Mouse (Mus musculus) forebrain, embryonic 13.5 days (tissue): ENCODE data around the gene Zbtb20. TPM values are rescaled to one million over a fixed set of nuclear protein-coding genes. Genes with fewer than 3 reads are reported as not detected.
A peak's percentile ranks its signal among the peaks of the same experiment; 100 is the strongest.
"Not testable (repeated sequence)": the region's sequence is repeated elsewhere in the genome, so short reads cannot be mapped to it uniquely, and the experiment has no call there.

Source experiments
- ATAC-seq: fragments of 200-750 bp; cut with Nextera tagmentation; 2 replicates; pipeline ENCODE4 v1.8.0; 2017
- H3K27ac ChIP-seq: fragments of 300-500 bp; sonication (generic); 2 replicates; pipeline ENCODE4 v1.5.1; 2015; ENCODE audit warnings: inconsistent platforms, mild to moderate bottlenecking, moderate library complexity
- H3K27me3 ChIP-seq: fragments of 300-500 bp; sonication (generic); 2 replicates; pipeline ENCODE4 v1.6.1; 2015; ENCODE audit warnings: mild to moderate bottlenecking, inconsistent platforms
- H3K36me3 ChIP-seq: fragments of 300-500 bp; sonication (generic); 2 replicates; pipeline ENCODE4 v1.6.1; 2015; ENCODE audit warnings: mild to moderate bottlenecking, inconsistent platforms; ENCODE audit not compliant: poor library complexity, severe bottlenecking
- H3K4me1 ChIP-seq: fragments of 300-500 bp; sonication (generic); 2 replicates; pipeline ENCODE4 v1.6.1; 2015; ENCODE audit warnings: inconsistent platforms
- H3K4me2 ChIP-seq: fragments of 300-500 bp; sonication (generic); 2 replicates; pipeline ENCODE4 v1.6.1; 2015; ENCODE audit warnings: inconsistent platforms, mild to moderate bottlenecking, moderate library complexity
- H3K4me3 ChIP-seq: fragments of 300-500 bp; sonication (generic); 2 replicates; pipeline ENCODE4 v1.5.1; 2015; ENCODE audit warnings: mild to moderate bottlenecking, inconsistent platforms
- H3K9ac ChIP-seq: fragments of 300-500 bp; sonication (generic); 2 replicates; pipeline ENCODE4 v1.6.1; 2015; ENCODE audit warnings: mild to moderate bottlenecking, inconsistent platforms
- H3K9me3 ChIP-seq: fragments of 300-500 bp; sonication (generic); replicated peaks from 2 replicates; pipeline ENCODE4 v1.6.1; 2016; ENCODE audit warnings: inconsistent platforms
- WGBS: fragments of 180-500 bp; shearing (Covaris S2); methylation state at CpG from one replicate; pipeline ENCODE4 v1.1.7; 2015; 5-methylcytosine and 5-hydroxymethylcytosine counted together
- polyA plus RNA-seq: library from polyadenylated mRNA; unstranded; fragments of >200 nt; fragmentation: Nextera tagmentation; extraction: Ambion mirVana; gene quantifications from 2 replicates; pipeline ENCODE4 v1.2.1, GENCODE M21; 2015

Zbtb20 gene
- polyA plus RNA-seq, 1 experiment from 2014 or later = 79.7 TPM

DNA sequence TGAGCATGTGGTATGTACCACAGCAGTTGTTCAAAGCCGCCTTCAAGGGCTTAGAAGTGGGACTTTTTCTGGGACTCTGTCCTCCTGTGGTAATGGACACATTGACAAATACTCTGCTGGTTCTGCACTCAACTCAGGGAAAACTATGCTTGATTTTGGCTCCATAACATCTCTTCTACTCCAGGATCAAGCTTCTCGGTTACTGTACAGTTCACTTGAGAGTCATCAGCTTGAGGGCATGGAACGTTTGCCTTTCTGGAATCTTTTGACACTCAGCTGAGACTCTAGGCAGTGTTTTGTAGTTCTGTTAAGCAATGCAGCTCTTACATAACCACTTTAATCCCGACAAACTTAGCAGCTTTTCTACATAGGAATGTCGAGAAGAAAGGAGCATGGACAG is 36.1 kb downstream of the Zbtb20 start:
- no peak overlapping the region for H3K9ac ChIP-seq
- no peak overlapping the region for H3K4me2 ChIP-seq
- H3K4me3 ChIP-seq = no peak overlapping the region
- WGBS = 71% methylated on average over 5 of the region's 5 CpGs
- H3K36me3 ChIP-seq = no peaks in the 10 kb centered on the region
- ATAC-seq = no peak
- H3K9me3 ChIP-seq = no peaks in the 10 kb centered on the region
- no peak overlapping the region for H3K27ac ChIP-seq
- peaks cover 30% of the 10 kb centered on the region for H3K4me1 ChIP-seq
- no peaks in the 10 kb centered on the region for H3K27me3 ChIP-seq

DNA sequence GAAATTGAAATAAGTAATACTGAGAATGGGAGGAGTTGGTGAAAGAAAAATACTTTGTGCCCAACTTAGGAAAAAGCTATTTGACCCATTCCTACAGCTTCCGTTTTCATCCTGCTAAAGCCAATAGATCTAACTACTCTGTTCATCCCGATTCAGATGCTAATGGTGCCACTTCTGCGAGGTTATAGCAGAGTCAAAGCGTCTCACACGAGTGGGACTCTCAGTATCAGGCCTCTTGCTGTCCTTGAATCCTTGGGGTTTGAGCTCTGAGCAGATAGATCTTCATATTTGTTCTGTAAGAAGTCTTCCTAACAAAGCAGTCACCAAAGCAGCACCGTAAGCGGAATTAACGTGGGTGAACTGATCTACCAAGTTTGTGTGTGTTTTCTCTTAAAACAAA is 37.6 kb downstream of the Zbtb20 start:
- H3K4me1 ChIP-seq = peaks cover 23% of the 10 kb centered on the region
- no peaks in the 10 kb centered on the region for H3K27me3 ChIP-seq
- no peak overlapping the region for H3K9ac ChIP-seq
- no peak overlapping the region for H3K4me3 ChIP-seq
- no peaks in the 10 kb centered on the region for H3K36me3 ChIP-seq
- peak overlapping the region; percentile 17; the same call in 1 of the 2 replicates for H3K27ac ChIP-seq
- no peak for ATAC-seq
- WGBS = 60% methylated on average over 8 of the region's 8 CpGs
- no peaks in the 10 kb centered on the region for H3K9me3 ChIP-seq
- H3K4me2 ChIP-seq = no peak overlapping the region

DNA sequence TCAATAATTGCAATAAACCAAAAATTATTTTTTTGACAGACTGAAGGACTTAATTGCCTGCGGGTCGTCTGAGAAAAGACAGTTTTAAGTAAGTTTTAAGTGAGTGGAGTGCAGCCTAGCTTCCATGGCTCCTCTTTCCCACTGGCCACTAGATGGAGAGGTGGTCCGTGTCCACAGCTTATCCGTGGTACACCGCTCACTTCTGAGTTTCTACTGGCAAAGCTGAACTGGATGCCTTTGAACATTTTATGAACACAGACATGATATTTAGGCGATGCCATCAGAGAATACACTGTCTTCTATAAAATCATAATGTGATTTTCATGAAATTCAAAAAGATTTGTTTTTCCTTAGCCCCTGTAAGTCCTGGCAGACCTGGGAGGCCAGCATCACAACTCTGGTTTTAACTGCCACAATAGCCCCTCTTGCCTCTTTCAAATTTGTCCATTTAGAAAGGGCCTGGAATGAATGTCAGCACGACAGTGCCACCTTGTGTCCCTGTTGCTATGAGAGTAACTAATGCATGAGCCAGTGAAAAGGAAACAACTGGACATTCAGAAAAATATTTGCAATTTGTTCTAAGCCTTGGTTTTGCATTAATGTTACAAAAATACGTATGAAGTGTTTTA is 38.9 kb downstream of the Zbtb20 start:
- WGBS = 38% methylated on average over 8 of the region's 8 CpGs
- Histone ChIP-seq H3K27ac (no peak overlapping the region), H3K9me3 (no peaks in the 10 kb centered on the region), H3K4me2 (no peak overlapping the region), H3K9ac (no peak overlapping the region), H3K36me3 (no peaks in the 10 kb centered on the region), H3K4me1 (peaks cover 23% of the 10 kb centered on the region), H3K27me3 (no peaks in the 10 kb centered on the region), H3K4me3 (no peak overlapping the region)
- ATAC-seq = peak; percentile 88

DNA sequence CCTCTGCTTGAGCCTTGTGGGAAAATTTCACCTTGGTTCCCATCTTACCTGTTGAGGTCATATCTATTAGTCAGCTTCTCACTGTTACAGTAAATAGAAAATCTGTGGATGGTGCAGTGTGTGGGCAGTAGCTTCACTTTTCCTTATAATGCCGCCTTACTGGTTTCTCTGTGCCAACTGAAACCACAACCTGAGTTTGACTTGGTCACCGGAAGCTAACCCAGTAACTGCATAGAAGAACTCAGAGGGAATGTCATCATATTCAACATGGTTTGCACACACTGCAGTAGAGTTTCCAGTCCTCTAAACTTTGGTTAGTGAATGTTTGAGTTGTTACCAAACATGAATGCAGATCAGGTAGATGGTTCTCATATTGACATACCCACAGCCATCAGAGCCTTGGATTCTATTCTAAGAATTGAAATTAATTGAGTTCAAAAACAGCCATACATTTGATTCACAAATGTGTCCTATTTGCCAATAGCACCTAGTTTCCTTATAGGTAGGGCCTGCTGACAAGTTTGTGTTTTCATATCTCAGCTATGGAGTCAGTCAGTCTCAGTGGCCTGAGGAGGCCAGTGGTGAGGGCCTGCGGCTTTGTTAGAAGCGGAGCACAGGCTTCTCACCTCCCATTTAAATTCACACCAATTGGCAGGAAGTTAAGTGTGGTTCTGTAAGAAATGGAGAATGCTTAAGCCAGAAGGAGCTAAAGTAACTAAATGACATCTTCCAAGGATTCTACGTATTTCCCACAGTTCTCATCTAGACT is 44.5 kb downstream of the Zbtb20 start:
- no peak for ATAC-seq
- no peak overlapping the region for H3K9ac ChIP-seq
- 89% methylated on average over 5 of the region's 5 CpGs for WGBS

DNA sequence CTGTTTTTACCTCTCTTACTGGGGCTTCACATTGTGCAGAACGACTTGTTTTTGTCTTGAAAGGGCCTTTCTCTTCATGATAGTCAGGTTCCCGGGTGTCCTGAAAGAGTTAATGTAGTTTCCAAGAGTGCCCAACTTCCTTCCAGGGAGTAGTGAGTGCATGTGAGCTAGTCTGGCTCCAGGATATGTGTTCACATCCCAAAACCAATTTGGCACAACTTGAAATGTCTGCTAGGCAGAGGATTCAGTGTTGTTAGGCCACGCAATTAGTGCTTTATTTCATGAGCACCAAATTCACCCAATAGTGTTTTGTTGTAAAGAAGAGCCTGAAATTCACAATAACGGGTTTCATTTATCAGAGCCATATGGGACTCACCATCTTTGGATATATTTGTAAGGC is 45.8 kb downstream of the Zbtb20 start:
- no peak overlapping the region for H3K9ac ChIP-seq
- peaks cover 10% of the 10 kb centered on the region; the same call in 1 of the 2 replicates for H3K4me1 ChIP-seq
- peak overlapping the region; percentile 25; the same call in 1 of the 2 replicates for H3K27ac ChIP-seq
- no peaks in the 10 kb centered on the region for H3K36me3 ChIP-seq
- no peaks in the 10 kb centered on the region for H3K27me3 ChIP-seq
- ATAC-seq = no peak; the same call in 1 of the 2 replicates
- no peak overlapping the region for H3K4me3 ChIP-seq
- H3K9me3 ChIP-seq = no peaks in the 10 kb centered on the region
- no peak overlapping the region for H3K4me2 ChIP-seq
- 44% methylated on average over 4 of the region's 4 CpGs for WGBS

More for the DNA sequence above, 44.5 kb downstream of the Zbtb20 start:
- Histone ChIP-seq H3K27me3 (no peaks in the 10 kb centered on the region), H3K27ac (no peak overlapping the region), H3K9me3 (no peaks in the 10 kb centered on the region), H3K4me1 (peaks cover 10% of the 10 kb centered on the region; the same call in 1 of the 2 replicates), H3K4me2 (no peak overlapping the region), H3K4me3 (no peak overlapping the region), H3K36me3 (no peaks in the 10 kb centered on the region)

DNA sequence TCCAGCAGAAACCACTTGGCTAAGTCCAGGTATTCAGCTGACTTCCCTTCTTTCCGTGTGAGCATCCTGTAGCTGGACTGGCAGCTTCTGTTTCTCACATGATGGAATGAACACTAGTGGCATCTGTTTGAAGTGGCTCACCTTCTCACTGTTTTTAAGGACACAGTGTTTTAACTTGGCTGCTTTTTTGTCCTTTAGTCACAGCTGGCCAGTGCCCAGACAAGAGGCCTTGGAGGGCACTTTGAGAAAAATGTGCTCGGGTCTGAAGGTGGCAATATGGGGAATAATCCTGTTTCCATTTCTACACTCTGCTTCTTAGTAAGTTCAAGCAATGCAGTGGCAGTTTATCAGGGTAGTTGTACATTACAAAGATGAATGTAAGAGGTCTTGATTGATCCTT is 62.5 kb downstream of the Zbtb20 start:
- Histone ChIP-seq H3K27ac (no peak overlapping the region), H3K27me3 (no peaks in the 10 kb centered on the region), H3K36me3 (no peaks in the 10 kb centered on the region), H3K4me1 (0 out of 2 replicates have a peak, but pooled peaks cover 4% of the 10 kb centered on the region), H3K9ac (no peak overlapping the region), H3K9me3 (0 out of 2 replicates have a peak, but pooled peaks cover 3% of the 10 kb centered on the region), H3K4me3 (no peak overlapping the region), H3K4me2 (no peak overlapping the region)
- no peak for ATAC-seq
- 76% methylated on average over 2 of the region's 2 CpGs for WGBS

DNA sequence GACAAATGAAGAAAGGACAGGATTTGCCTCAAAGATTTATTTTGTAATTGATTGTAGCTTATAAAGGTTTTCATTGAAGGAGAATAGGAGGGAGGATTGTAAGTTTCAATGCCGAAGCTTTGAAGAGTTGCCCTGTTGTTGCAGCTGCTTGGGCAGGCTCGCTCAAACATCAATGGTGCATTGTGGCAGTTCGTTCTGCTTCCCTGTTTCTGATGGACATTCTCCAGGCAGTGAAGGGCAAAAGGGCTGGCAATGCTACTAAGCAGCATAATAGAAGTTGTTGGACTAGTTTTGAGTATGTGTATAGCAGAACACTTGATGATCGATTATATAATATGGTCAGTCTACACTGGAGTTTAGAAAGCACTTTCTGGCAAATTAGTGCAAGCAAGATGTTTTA is 71.3 kb downstream of the Zbtb20 start:
- Histone ChIP-seq H3K27ac (no peak overlapping the region), H3K4me2 (no peak overlapping the region), H3K27me3 (no peaks in the 10 kb centered on the region), H3K9ac (no peak overlapping the region), H3K9me3 (0 out of 2 replicates have a peak, but pooled peaks cover 2% of the 10 kb centered on the region), H3K36me3 (no peaks in the 10 kb centered on the region), H3K4me1 (peaks cover 8% of the 10 kb centered on the region; the same call in 1 of the 2 replicates), H3K4me3 (no peak overlapping the region)
- no peak for ATAC-seq
- WGBS = 13% methylated on average over 4 of the region's 4 CpGs

DNA sequence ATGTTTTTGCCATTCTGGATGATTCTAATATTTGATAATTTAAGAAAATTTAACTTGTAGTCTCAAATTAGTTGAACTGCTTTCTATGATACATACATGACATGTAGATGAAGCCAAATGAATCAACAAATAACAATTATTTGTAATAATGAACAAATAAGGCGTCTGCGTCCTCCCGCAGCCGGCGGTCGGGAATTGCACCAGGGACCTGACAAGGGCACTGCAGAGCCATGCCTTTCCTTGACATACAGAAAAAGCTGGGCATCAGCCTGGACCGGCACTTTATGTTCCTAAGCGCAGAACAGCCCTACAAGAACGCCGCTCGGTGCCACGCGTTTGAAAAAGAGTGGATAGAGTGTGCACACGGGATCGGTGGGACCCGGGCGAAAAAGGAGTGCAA is 79.7 kb downstream of the Zbtb20 start:
- H3K36me3 ChIP-seq, H3K4me1 ChIP-seq, H3K9me3 ChIP-seq, H3K4me3 ChIP-seq, H3K27me3 ChIP-seq, H3K27ac ChIP-seq, H3K9ac ChIP-seq, H3K4me2 ChIP-seq, ATAC-seq: not testable (repeated sequence)
- WGBS = 96% methylated on average over 17 of the region's 17 CpGs

DNA sequence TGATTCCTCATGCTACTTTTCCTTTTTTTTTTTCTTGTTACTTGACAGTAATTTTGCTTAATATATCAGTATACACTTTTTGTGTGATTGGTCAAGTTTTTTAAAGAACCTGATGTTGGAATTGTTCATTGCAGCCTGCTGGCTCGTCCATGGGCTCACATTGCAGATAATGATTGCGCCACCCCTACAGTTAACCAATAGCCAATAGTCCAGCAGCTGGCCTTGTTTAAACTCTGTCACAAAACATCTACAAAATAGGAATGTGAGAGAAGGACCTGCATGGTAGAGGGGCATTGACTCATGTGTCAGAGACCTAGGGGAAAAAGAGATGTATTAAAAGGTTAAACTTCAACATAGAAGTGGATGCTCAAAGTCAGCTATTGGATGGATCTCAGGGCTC is 97.2 kb downstream of the Zbtb20 start:
- Histone ChIP-seq H3K4me2 (no peak overlapping the region), H3K9ac (no peak overlapping the region), H3K9me3 (no peaks in the 10 kb centered on the region), H3K27me3 (no peaks in the 10 kb centered on the region), H3K4me1 (no peaks in the 10 kb centered on the region), H3K4me3 (no peak overlapping the region), H3K36me3 (no peaks in the 10 kb centered on the region), H3K27ac (no peak overlapping the region)
- WGBS = 93% methylated on average over 2 of the region's 2 CpGs
- ATAC-seq = no peak

DNA sequence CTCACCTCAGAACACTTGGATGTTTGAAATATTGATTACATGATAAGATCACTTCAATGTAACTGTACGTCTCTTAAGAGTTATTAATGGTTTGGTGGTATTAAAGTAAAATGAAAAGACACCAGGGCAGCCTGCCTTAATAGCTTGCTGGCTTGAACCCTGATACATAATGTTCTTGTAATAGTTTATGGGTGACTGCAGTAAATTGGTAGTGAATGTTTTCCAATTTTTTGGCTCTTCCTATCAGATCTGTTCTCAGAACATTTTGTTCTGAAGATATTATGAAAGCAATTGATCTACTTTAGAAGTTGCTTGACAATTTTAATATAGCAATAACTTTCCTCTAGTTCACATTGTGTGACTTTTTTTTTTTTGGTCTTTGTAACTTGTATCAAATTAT is 123.2 kb downstream of the Zbtb20 start:
- no peak overlapping the region for H3K4me3 ChIP-seq
- no peak overlapping the region for H3K9ac ChIP-seq
- no peaks in the 10 kb centered on the region for H3K4me1 ChIP-seq
- no peak overlapping the region for H3K27ac ChIP-seq
- H3K9me3 ChIP-seq = no peaks in the 10 kb centered on the region
- no peaks in the 10 kb centered on the region for H3K27me3 ChIP-seq
- 91% methylated on average over 1 of the region's 1 CpGs for WGBS
- H3K4me2 ChIP-seq = no peak overlapping the region
- no peaks in the 10 kb centered on the region for H3K36me3 ChIP-seq
- no peak for ATAC-seq

DNA sequence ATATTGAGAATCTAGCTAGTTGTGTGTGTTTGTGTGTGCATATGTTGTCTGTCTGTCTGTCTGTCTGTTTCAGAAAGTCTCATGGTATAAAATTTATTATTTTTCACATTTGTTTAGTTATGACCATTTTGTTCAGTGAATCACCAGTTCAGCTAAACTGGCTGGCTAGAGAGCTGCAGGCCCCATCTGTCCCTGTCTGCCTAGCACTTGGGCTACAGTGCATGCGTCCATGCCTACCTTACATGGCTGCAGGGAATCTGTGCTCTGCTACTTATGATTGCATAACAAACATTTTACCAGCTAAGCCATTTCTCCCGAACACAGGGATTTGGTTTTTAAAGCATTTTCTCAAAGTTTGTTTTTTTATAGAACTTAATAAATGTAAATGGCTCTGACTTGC is 150.7 kb downstream of the Zbtb20 start:
- no peaks in the 10 kb centered on the region for H3K27me3 ChIP-seq
- no peak for ATAC-seq
- H3K9me3 ChIP-seq = no peaks in the 10 kb centered on the region
- WGBS = 83% methylated on average over 2 of the region's 2 CpGs
- no peak overlapping the region for H3K4me2 ChIP-seq
- H3K4me1 ChIP-seq = no peaks in the 10 kb centered on the region
- H3K27ac ChIP-seq = no peak overlapping the region
- no peak overlapping the region for H3K9ac ChIP-seq
- H3K4me3 ChIP-seq = no peak overlapping the region
- H3K36me3 ChIP-seq = no peaks in the 10 kb centered on the region

DNA sequence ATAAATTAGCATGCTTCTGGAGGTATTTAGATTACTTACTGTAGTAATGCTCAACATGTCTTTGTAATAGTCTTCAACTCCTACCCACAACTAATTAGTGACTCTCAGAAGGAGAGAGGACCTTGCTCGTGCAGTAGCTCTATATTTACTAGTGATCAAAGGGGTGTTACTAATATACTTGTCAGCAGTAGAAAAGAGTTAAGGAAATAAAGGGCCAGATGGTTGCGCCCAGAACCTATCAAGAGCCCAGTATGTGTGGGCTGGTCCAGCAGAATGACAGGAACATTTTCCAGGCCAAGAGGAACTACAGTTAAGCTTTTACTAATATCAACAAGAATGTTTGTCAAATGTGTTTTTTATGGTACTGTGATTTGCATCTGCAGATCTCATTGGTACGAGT is 153.6 kb downstream of the Zbtb20 start:
- peak; percentile 72; the same call in 1 of the 2 replicates for ATAC-seq
- Histone ChIP-seq H3K27me3 (no peaks in the 10 kb centered on the region), H3K36me3 (no peaks in the 10 kb centered on the region), H3K4me3 (no peak overlapping the region), H3K4me1 (no peaks in the 10 kb centered on the region), H3K9ac (no peak overlapping the region), H3K27ac (no peak overlapping the region), H3K4me2 (no peak overlapping the region), H3K9me3 (no peaks in the 10 kb centered on the region)
- WGBS = 42% methylated on average over 3 of the region's 3 CpGs
